Mouse (Mus musculus) intestine, postnatal 0 days (tissue): ENCODE data around the gene Mpp1. TPM values are rescaled to one million over a fixed set of nuclear protein-coding genes. Genes with fewer than 3 reads are reported as not detected.
"Not testable (repeated sequence)": the region's sequence is repeated elsewhere in the genome, so short reads cannot be mapped to it uniquely, and the experiment has no call there.

Experiments
- ATAC-seq: fragments of 200-750 bp; cut with Nextera tagmentation; 2 replicates; pipeline ENCODE4 v1.8.0; 2017; ENCODE audit warnings: mild to moderate bottlenecking, moderate TSS enrichment, moderate library complexity
- H3K27ac ChIP-seq: fragments of 300-500 bp; sonication (generic); 2 replicates; pipeline ENCODE4 v1.5.1; 2014; ENCODE audit warnings: mild to moderate bottlenecking, low read depth, low read length, moderate library complexity
- H3K27me3 ChIP-seq: fragments of 300-500 bp; sonication (generic); replicated peaks from 2 replicates; pipeline ENCODE4 v1.6.1; 2014; ENCODE audit warnings: low read length, mixed read lengths; ENCODE audit not compliant: control insufficient read depth, insufficient read depth
- H3K36me3 ChIP-seq: fragments of 300-500 bp; sonication (generic); 2 replicates; pipeline ENCODE4 v1.6.1; 2014; ENCODE audit warnings: mild to moderate bottlenecking, moderate library complexity; ENCODE audit not compliant: control insufficient read depth, insufficient read depth
- H3K4me1 ChIP-seq: fragments of 300-500 bp; sonication (generic); replicated peaks from 2 replicates; pipeline ENCODE4 v1.6.1; 2014; ENCODE audit warnings: antibody characterized with exemption, low read length, mixed read lengths; ENCODE audit not compliant: control insufficient read depth, insufficient read depth
- H3K4me2 ChIP-seq: fragments of 300-500 bp; sonication (generic); replicated peaks from 2 replicates; pipeline ENCODE4 v1.6.1; 2014; ENCODE audit warnings: low read depth, mild to moderate bottlenecking, moderate library complexity
- H3K4me3 ChIP-seq: fragments of 300-500 bp; sonication (generic); 2 replicates; pipeline ENCODE4 v1.5.1; 2014; ENCODE audit warnings: low read depth, low read length
- H3K9ac ChIP-seq: fragments of 300-500 bp; sonication (generic); 2 replicates; pipeline ENCODE4 v1.6.1; 2014; ENCODE audit warnings: mild to moderate bottlenecking, low read depth, low read length
- H3K9me3 ChIP-seq: fragments of 300-500 bp; sonication (generic); 2 replicates; pipeline ENCODE4 v1.6.1; 2016; ENCODE audit warnings: mixed run types; ENCODE audit not compliant: control insufficient read depth
- CTCF ChIP-seq: sonication (generic); IDR thresholded peaks from 2 replicates; pipeline ENCODE4 v1.5.1; 2016; ENCODE audit warnings: low read depth, mild to moderate bottlenecking, control low read depth, antibody characterized with exemption, moderate library complexity
- WGBS: fragments of 180-500 bp; shearing (Covaris S2); extraction: QIAGEN DNeasy Blood & Tissue Kit; methylation state at CpG from one replicate; pipeline ENCODE4 v1.1.7; 2014; 5-methylcytosine and 5-hydroxymethylcytosine counted together
- polyA plus RNA-seq: library from polyadenylated mRNA; unstranded; fragments of >200 nt; fragmentation: Nextera tagmentation; extraction: Ambion mirVana; gene quantifications from 2 replicates; pipeline ENCODE4 v1.2.1, GENCODE M21; 2015

The Mpp1 gene
- 262 and 284 TPM in 2 replicates for polyA plus RNA-seq

DNA sequence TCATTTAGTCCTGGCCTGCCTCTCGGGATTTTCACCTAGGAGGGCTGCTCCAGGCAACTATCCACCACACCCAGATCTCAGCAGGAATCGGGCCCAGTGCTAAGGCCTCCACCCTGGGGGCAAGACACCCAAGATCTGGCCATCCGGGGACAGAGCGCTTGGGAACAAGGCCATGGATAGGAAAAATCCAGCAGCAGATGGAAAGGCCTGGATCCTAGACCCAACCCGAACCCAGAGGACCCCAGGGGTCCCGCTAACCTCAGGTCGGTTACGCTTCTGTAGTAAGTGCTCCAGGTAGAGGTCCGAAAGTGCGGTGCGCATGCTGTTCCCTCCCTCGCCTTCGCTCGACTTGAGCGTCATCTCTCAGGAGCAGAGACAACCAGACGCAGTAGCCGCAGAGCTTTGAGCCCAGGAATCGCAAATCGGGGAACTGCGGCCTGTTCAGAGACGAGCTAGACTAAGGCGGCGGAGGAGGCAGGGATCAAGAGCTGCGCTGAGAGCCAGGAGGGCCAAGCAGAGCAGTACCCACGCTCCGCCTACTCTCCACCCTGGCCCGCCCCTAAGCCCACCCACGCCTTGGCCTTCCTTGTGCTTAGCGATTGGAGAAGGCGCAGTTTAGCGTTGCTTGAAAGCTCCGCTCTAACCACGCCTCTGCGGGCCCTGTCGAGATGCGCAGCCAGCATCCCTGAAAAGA is at the start of gene Mpp1:
Gene Mpp1 (minus strand): TSS at position 550 of the 694 bp plus-strand sequence.
- Histone ChIP-seq H3K4me2 (peak within 1 kb of the TSS; percentile 57), H3K36me3 (no peaks in the 10 kb centered on the region), H3K9ac (peak within 1 kb of the TSS; percentile 65), H3K27me3 (no peaks in the 10 kb centered on the region), H3K9me3 (no peaks in the 10 kb centered on the region), H3K4me3 (peak within 1 kb of the TSS; percentile 54), H3K27ac (peak within 1 kb of the TSS; percentile 86), H3K4me1 (no peaks in the 10 kb centered on the region)
- ATAC-seq: peak; percentile 91
- 25% methylated on average over 36 of the region's 36 CpGs for WGBS
- TF ChIP-seq CTCF: no peak

- H3K36me3 ChIP-seq: no peaks in the 10 kb centered on the region
- ATAC-seq: no peak
- H3K4me1 ChIP-seq: no peaks in the 10 kb centered on the region
- no peak within 1 kb of the TSS for H3K9ac ChIP-seq
- TF ChIP-seq CTCF: no peak
- no peak within 1 kb of the TSS for H3K4me3 ChIP-seq
- no peak within 1 kb of the TSS for H3K4me2 ChIP-seq
- no peaks in the 10 kb centered on the region for H3K27me3 ChIP-seq
- WGBS: 75% methylated on average over 1 of the region's 1 CpGs
- H3K9me3 ChIP-seq: no peaks in the 10 kb centered on the region
- no peak within 1 kb of the TSS for H3K27ac ChIP-seq
These were observed 32.9 kb upstream of the Mpp1 start, which contains the start of gene Smim9 for GRCm38 (mm10) chrX:75163670-75164069. Gene Smim9 (minus strand): TSS chrX:75163770.

DNA sequence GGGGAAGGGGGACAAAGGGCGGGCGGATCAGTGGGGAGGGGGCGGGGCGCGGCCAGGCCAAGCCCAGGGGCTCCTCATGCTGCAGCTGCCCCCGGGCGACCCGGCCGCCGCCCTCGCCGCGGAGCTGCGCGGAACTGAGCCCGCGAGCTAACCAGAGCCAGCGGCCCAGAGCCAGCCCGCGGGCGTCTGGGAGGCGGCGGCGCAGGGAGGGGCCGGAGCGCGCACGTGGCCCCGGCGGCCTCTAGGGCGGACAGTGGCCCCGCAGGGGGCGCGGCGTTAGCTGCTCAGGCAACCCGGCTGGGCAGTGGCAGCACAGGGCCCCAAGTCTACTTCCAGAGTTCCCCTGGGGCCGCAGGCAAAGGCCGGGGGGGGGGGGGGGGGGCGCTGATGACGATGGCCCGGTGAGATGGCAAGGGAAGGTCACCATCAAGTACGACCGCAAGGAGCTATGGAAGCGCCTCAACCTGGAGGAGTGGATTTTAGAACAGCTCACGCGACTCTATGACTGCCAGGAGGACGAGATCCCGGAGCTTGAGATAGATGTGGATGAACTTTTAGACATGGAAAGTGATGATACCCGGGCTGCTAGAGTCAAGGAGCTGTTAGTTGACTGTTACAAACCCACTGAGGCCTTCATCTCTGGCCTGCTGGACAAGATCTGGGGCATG is 24.9 kb upstream of the Mpp1 start:
- Histone ChIP-seq H3K4me2 (peak overlapping the region; percentile 60), H3K27me3 (no peaks in the 10 kb centered on the region), H3K9ac (no peak overlapping the region), H3K27ac (peak overlapping the region; percentile 64), H3K36me3 (no peaks in the 10 kb centered on the region), H3K4me1 (no peaks in the 10 kb centered on the region), H3K9me3 (no peaks in the 10 kb centered on the region), H3K4me3 (peak overlapping the region; percentile 32)
- peak; percentile 94 for ATAC-seq
- 17% methylated on average over 29 of the region's 49 CpGs for WGBS
- TF ChIP-seq CTCF: no peak

DNA sequence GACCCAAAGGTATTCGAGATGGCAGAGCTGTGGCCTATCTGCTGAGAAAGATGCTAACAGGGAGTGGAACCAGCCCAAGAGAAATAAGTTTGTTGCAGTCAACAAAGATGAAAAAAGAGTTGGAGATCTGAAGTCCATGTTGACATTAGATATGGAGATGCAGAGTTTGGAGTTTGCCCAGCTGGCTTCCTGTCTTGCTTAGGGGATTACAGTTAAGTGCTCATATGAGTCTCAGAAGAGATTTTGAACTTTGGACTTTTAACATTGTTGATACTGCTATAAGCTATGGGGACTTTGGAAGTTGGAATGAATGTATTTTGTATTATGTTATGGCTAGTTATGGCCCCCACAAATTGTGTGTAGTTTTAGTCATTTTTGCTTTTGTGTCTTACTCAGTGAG is 21.4 kb upstream of the Mpp1 start:
- no peak overlapping the region for H3K9ac ChIP-seq
- ATAC-seq: peak; percentile 82
- no peaks in the 10 kb centered on the region for H3K9me3 ChIP-seq
- H3K27ac ChIP-seq: no peak overlapping the region
- no peak for TF ChIP-seq CTCF
- H3K4me2 ChIP-seq: no peak overlapping the region
- H3K4me1 ChIP-seq: no peaks in the 10 kb centered on the region
- no peak overlapping the region for H3K4me3 ChIP-seq
- 18% methylated on average over 1 of the region's 1 CpGs for WGBS
- no peaks in the 10 kb centered on the region for H3K27me3 ChIP-seq
- no peaks in the 10 kb centered on the region for H3K36me3 ChIP-seq

DNA sequence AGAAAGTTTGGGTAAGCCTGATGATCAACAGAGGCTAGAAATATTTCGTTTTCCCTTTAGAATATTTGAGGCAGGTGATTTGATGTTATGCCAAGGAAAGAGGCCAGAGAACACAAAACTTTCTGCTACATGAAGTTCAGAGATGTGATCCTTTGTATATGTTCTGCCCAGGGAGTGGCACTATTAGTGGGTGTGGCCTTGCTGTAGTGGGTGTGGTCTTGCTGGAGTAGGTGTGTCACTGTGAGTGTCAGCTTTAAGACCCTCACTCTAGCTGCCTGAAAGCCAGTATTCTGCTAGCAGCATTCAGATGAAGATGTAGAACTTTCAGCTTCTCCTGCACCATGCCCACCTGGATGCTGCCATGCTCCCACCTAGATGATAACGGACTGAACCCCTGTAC is 19.5 kb upstream of the Mpp1 start:
- no peaks in the 10 kb centered on the region for H3K9me3 ChIP-seq
- no peaks in the 10 kb centered on the region for H3K36me3 ChIP-seq
- ATAC-seq: no peak
- TF ChIP-seq CTCF: no peak
- WGBS: 78% methylated on average over 2 of the region's 2 CpGs
- no peak overlapping the region for H3K9ac ChIP-seq
- no peak overlapping the region for H3K4me3 ChIP-seq
- H3K4me2 ChIP-seq: no peak overlapping the region
- H3K27ac ChIP-seq: no peak overlapping the region
- no peaks in the 10 kb centered on the region for H3K4me1 ChIP-seq
- no peaks in the 10 kb centered on the region for H3K27me3 ChIP-seq

- Histone ChIP-seq H3K27ac (no peak overlapping the region), H3K27me3 (no peaks in the 10 kb centered on the region), H3K4me2 (no peak overlapping the region), H3K9me3 (no peaks in the 10 kb centered on the region), H3K4me3 (no peak overlapping the region), H3K9ac (no peak overlapping the region), H3K36me3 (no peaks in the 10 kb centered on the region), H3K4me1 (no peaks in the 10 kb centered on the region)
- ATAC-seq: no peak
- 67% methylated on average over 4 of the region's 4 CpGs for WGBS
- no peak for TF ChIP-seq CTCF
These were observed 17.6 kb upstream of the Mpp1 start for GRCm38 (mm10) chrX:75148414-75148813.

- 34% methylated on average over 24 of the region's 42 CpGs for WGBS
- not testable (repeated sequence) for H3K9me3 ChIP-seq, H3K9ac ChIP-seq, H3K36me3 ChIP-seq, H3K4me3 ChIP-seq, H3K4me1 ChIP-seq, H3K27ac ChIP-seq, H3K27me3 ChIP-seq
- H3K4me2 ChIP-seq: peak overlapping the region; percentile 57
- ATAC-seq: peak; percentile 36; the same call in 1 of the 2 replicates
These were observed 12.3 kb upstream of the Mpp1 start for GRCm38 (mm10) chrX:75143124-75143555.
